Mouse (Mus musculus) MEL (cell line): ENCODE data around the gene Mecom.

Experiments used
- CTCF ChIP-seq, 3 experiments: IDR thresholded peaks in 2 of 3; conservative IDR thresholded peaks in 1 of 3; 2 replicates each; pipeline ENCODE4 v1.5.1; 2011 to 2012; ENCODE audit warnings: low read length in 3 of 3, low read depth in 2 of 3, mild to moderate bottlenecking in 2 of 3, improper control_type of control experiment in 1 of 3, inconsistent platforms in 1 of 3, mixed read lengths in 1 of 3, moderate library complexity in 1 of 3; ENCODE audit not compliant: control insufficient read depth in 1 of 3, insufficient read depth in 1 of 3, poor library complexity in 1 of 3, severe bottlenecking in 1 of 3
- ELF1 ChIP-seq: IDR thresholded peaks from 2 replicates; pipeline ENCODE4 v1.6.1; 2014; ENCODE audit warnings: low read depth, mild to moderate bottlenecking, inconsistent platforms, low read length, improper control_type of control experiment, moderate library complexity
- GATA1 ChIP-seq: IDR thresholded peaks from 2 replicates; pipeline ENCODE4 v1.6.1; 2011; ENCODE audit warnings: low read depth, low read length, improper control_type of control experiment
- JUND ChIP-seq: IDR thresholded peaks from 2 replicates; pipeline ENCODE4 v1.6.1; 2011; ENCODE audit warnings: low read depth, mild to moderate bottlenecking, improper control_type of control experiment, low read length
- KAT2A ChIP-seq: conservative IDR thresholded peaks from 2 replicates; pipeline ENCODE4 v1.6.1; 2012; ENCODE audit warnings: low read depth, low read length, improper control_type of control experiment, inconsistent platforms
- NELFE ChIP-seq: IDR thresholded peaks from 2 replicates; pipeline ENCODE4 v1.6.1; 2011; ENCODE audit warnings: low read depth, low read length, improper control_type of control experiment
- POLR2A ChIP-seq, 2 experiments: IDR thresholded peaks; 2 replicates each; pipeline ENCODE4 v1.6.1; 2011 to 2012; ENCODE audit warnings: low read length in 2 of 2, mild to moderate bottlenecking in 2 of 2, control low read depth in 1 of 2, improper control_type of control experiment in 1 of 2, low read depth in 1 of 2, moderate library complexity in 1 of 2; ENCODE audit not compliant: control insufficient read depth in 1 of 2, insufficient read depth in 1 of 2, poor library complexity in 1 of 2
- SIN3A ChIP-seq: IDR thresholded peaks from 2 replicates; pipeline ENCODE4 v1.6.1; 2012; ENCODE audit warnings: low read length, improper control_type of control experiment, inconsistent platforms
- TBP ChIP-seq: IDR thresholded peaks from 2 replicates; pipeline ENCODE4 v1.8.0; 2011; ENCODE audit warnings: low read depth, low read length, improper control_type of control experiment
- USF1 ChIP-seq: IDR thresholded peaks from 2 replicates; pipeline ENCODE4 v1.6.1; 2014; ENCODE audit warnings: low read depth, mild to moderate bottlenecking, inconsistent platforms, low read length, improper control_type of control experiment, moderate library complexity
- ZC3H11A ChIP-seq: IDR thresholded peaks from 2 replicates; pipeline ENCODE4 v1.6.1; 2012; ENCODE audit warnings: low read depth, mild to moderate bottlenecking, inconsistent platforms, low read length, improper control_type of control experiment

DNA sequence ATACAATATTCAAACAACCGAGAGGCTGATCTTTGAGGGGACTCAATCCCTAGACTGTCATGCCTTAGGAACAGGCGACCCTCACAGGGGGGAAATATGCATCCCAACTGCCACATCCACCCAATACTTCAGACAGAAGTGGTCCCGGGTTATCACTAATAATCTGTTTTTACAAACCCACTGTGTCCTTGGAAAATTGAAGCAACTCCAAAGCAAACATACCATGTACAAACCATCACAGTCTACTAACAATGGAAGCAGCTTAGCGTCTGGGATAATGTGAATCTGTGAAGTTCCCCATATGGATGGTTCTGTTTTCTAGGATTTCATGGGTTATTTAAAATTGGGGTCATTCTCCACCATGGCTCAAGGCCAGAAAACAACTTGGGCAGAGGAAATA lies 155.1 kb downstream of the Mecom start:
- TF ChIP-seq KAT2A, result no peak
- no peak for TF ChIP-seq NELFE
- no peak for TF ChIP-seq USF1
- no peak for TF ChIP-seq CTCF (IDR thresholded peaks at IDR 0.05 in 2 of 3, conservative IDR thresholded peaks at IDR 0.05 in 1 of 3; ENCODE audit: control insufficient read depth in 1 of 3, insufficient read depth in 1 of 3, low read depth in 2 of 3, low read length in 3 of 3, poor library complexity in 1 of 3, severe bottlenecking in 1 of 3)
- no peak for TF ChIP-seq JUND
- no peak for TF ChIP-seq GATA1
- TF ChIP-seq POLR2A (IDR thresholded peaks at IDR 0.05; ENCODE audit: control insufficient read depth in 1 of 2, insufficient read depth in 1 of 2, low read depth in 1 of 2, low read length in 2 of 2, poor library complexity in 1 of 2), result no peak
- no peak for TF ChIP-seq TBP
- no peak for TF ChIP-seq SIN3A
- TF ChIP-seq ELF1, result no peak
- TF ChIP-seq ZC3H11A, result no peak
